Mouse (Mus musculus) midbrain, embryonic 11.5 days (tissue): ENCODE results near the gene Sept14. TPM values are rescaled to one million over a fixed set of nuclear protein-coding genes. Genes with fewer than 3 reads are reported as not detected.
"Not testable (repeated sequence)": the region's sequence is repeated elsewhere in the genome, so short reads cannot be mapped to it uniquely, and the experiment has no call there.

Experiments used
- ATAC-seq: fragments of 200-750 bp; cut with Nextera tagmentation; 2 replicates; pipeline ENCODE4 v1.8.0; 2017; ENCODE audit warnings: moderate TSS enrichment, moderate library complexity; ENCODE audit not compliant: low FRiP score
- DNase-seq: peaks from one replicate; pipeline ENCODE4 v3.0.0; 2015; ENCODE audit warnings: low spot score; ENCODE audit errors: missing footprints
- H3K27ac ChIP-seq: fragments of 300-500 bp; sonication (generic); 2 replicates; pipeline ENCODE4 v1.5.1; 2014; ENCODE audit warnings: low read depth, low read length
- H3K27me3 ChIP-seq: fragments of 300-500 bp; sonication (generic); 2 replicates; pipeline ENCODE4 v1.6.1; 2014; ENCODE audit warnings: mild to moderate bottlenecking, low read length, moderate library complexity, mixed read lengths; ENCODE audit not compliant: control insufficient read depth, insufficient read depth
- H3K36me3 ChIP-seq: fragments of 300-500 bp; sonication (generic); 2 replicates; pipeline ENCODE4 v1.6.1; 2014; ENCODE audit warnings: mild to moderate bottlenecking, low read length, moderate library complexity, mixed read lengths; ENCODE audit not compliant: control insufficient read depth, insufficient read depth
- H3K4me1 ChIP-seq: fragments of 300-500 bp; sonication (generic); 2 replicates; pipeline ENCODE4 v1.6.1; 2014; ENCODE audit warnings: low read length; ENCODE audit not compliant: control insufficient read depth, insufficient read depth
- H3K4me2 ChIP-seq: fragments of 300-500 bp; sonication (generic); 2 replicates; pipeline ENCODE4 v1.6.1; 2014; ENCODE audit warnings: mild to moderate bottlenecking, moderate library complexity
- H3K4me3 ChIP-seq: fragments of 300-500 bp; sonication (generic); 2 replicates; pipeline ENCODE4 v1.5.1; 2014; ENCODE audit warnings: low read depth, low read length
- H3K9ac ChIP-seq: fragments of 300-500 bp; sonication (generic); 2 replicates; pipeline ENCODE4 v1.6.1; 2014; ENCODE audit warnings: low read length
- H3K9me3 ChIP-seq: fragments of 300-500 bp; sonication (generic); 2 replicates; pipeline ENCODE4 v1.6.1; 2016; ENCODE audit warnings: low read length; ENCODE audit not compliant: control insufficient read depth
- WGBS: fragments of 180-500 bp; shearing (Covaris S2); extraction: QIAGEN DNeasy Blood & Tissue Kit; methylation state at CpG from one replicate; pipeline ENCODE4 v1.1.7; 2014; 5-methylcytosine and 5-hydroxymethylcytosine counted together
- polyA plus RNA-seq: library from polyadenylated mRNA; unstranded; fragments of >200 nt; fragmentation: Nextera tagmentation; extraction: Ambion mirVana; gene quantifications from 2 replicates; pipeline ENCODE4 v1.2.1, GENCODE M21; 2014

Gene Sept14
- polyA plus RNA-seq, 1 experiment from 2014 or later, result not detected

DNA sequence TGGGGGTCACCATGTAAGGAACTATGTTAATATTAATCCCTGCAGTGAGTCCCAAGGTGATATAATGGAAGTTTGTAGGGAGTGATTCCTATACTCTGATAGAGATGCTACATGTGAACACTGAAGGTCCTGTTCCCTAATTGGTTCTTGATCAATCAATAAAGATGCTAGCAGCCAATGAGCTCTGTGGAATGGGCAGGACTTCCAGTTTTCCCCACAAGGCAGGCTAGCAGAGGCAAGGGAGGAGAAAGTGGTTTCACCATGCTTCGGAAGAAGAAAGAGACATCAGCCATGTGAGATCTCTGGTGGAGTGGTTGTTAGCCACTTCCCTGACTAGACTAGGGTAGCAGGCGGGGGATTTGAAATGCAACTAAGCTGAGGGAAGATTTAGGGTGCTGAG, 7.8 kb downstream of the Sept14 start:
- H3K36me3 ChIP-seq, result no peaks in the 10 kb centered on the region
- no peak for ATAC-seq
- H3K27ac ChIP-seq, result no peak overlapping the region
- 46% methylated on average over 2 of the region's 2 CpGs for WGBS
- no peaks in the 10 kb centered on the region for H3K27me3 ChIP-seq
- H3K4me1 ChIP-seq, result no peaks in the 10 kb centered on the region
- no peak for DNase-seq
- H3K4me2 ChIP-seq, result no peak overlapping the region
- H3K4me3 ChIP-seq, result no peak overlapping the region
- H3K9me3 ChIP-seq, result no peaks in the 10 kb centered on the region
- H3K9ac ChIP-seq, result no peak overlapping the region

DNA sequence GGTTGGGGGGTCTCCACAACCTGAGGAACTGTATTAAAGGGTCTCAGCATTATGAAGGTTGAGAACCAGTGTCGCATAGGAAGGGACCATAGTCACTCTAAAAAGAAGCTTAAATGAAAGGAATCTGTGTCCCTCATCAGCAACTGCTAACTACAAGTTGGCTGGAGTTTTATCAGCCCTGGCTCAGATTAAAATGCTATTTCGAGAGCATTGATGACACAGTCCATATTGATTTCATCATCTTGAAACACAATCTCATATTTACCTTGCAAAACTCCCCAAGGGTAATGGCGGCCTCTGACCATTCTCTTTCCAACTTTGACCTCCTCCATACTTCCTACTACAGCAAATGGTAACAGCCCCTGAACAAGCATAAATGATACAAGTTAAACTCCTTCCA, 17.8 kb downstream of the Sept14 start:
- Histone ChIP-seq H3K9me3 (no peaks in the 10 kb centered on the region), H3K27me3 (no peaks in the 10 kb centered on the region), H3K27ac (no peak overlapping the region), H3K36me3 (no peaks in the 10 kb centered on the region), H3K4me1 (no peaks in the 10 kb centered on the region), H3K4me2 (no peak overlapping the region), H3K9ac (no peak overlapping the region), H3K4me3 (no peak overlapping the region)
- DNase-seq (no peak), ATAC-seq (no peak)
- WGBS, result 80% methylated on average over 3 of the region's 3 CpGs

DNA sequence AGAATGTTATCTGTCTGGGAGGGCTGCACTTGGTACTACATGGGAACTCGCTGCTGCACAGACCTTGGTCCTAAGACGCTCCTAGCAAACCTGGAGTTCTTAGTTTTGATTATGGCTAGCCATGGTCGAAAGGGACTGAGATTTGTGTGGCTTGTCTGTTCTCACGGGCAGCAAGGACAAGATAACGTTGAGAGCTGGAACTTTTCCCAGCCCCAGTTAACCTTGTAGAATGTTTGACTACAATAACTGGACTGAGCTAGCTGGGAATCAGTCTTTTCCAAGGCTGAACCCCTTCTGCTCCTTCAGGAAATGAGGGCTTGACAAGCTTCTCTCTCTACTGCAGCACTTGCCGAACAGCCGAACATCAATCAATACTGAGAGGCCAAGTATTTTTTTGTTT, 20.7 kb downstream of the Sept14 start:
- Histone ChIP-seq H3K27ac (no peak overlapping the region), H3K4me3 (no peak overlapping the region), H3K27me3 (no peaks in the 10 kb centered on the region), H3K9ac (no peak overlapping the region), H3K4me2 (no peak overlapping the region), H3K9me3 (no peaks in the 10 kb centered on the region), H3K4me1 (no peaks in the 10 kb centered on the region), H3K36me3 (no peaks in the 10 kb centered on the region)
- DNase-seq (no peak), ATAC-seq (no peak)
- 87% methylated on average over 7 of the region's 7 CpGs for WGBS

DNA sequence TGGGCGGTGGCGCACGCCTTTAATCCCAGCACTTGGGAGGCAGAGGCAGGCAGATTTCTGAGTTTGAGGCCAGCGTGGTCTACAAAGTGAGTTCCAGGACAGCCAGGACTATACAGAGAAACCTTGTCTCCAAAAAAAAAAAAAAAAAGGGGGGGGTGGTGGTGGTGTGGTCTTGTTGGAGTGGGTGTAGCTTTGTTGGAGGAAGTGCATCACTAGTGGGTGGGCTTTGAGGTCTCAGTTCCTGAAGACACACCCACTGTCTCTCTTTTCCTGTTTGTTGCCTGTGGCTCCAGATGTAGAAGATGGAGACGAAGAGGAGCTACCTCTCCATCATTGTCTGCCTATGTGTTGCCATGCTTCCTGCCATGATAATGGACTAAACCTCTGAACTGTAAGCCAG, 23.2 kb downstream of the Sept14 start:
- ATAC-seq, result not testable (repeated sequence)
- 96% methylated on average over 5 of the region's 5 CpGs for WGBS

DNA sequence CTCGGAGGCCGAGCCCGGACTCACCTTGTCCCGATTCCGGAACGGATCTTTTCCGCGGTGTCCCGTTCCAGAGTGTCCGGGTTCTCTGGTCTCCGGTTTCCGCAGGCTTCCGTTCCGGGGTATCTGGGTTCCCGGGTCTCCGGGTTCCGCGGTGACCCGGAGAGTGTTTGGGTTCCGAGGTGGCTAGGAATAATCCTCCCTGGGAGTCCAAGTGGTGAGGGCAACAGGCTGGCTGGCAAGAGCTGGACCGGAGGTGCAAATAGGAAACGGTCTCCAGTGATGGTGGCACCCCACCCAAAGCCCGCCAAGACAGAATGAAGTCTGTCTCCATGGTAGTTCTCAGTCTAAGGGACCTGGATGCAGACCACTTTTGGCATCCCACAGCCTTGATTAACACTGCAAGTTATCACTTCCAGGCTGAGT, 38.3 kb downstream of the Sept14 start, which contains the start of gene Zfp11:
TSS of gene Zfp11 (minus strand) at position 64 of the 423 bp plus-strand sequence.
- Histone ChIP-seq H3K4me3 (peak within 1 kb of the TSS; percentile 84), H3K27ac (no peak within 1 kb of the TSS), H3K4me1 (0 out of 2 replicates have a peak, but pooled peaks cover 2% of the 10 kb centered on the region), H3K36me3 (no peaks in the 10 kb centered on the region), H3K27me3 (no peaks in the 10 kb centered on the region), H3K4me2 (peak within 1 kb of the TSS; percentile 71), H3K9me3 (no peaks in the 10 kb centered on the region), H3K9ac (peak within 1 kb of the TSS; percentile 92)
- DNase-seq (peak; percentile 98), ATAC-seq (peak; percentile 80)
- 1% methylated on average over 23 of the region's 23 CpGs for WGBS

More for the DNA sequence above, 23.2 kb downstream of the Sept14 start:
- H3K9ac ChIP-seq, H3K27ac ChIP-seq, H3K27me3 ChIP-seq, H3K36me3 ChIP-seq, H3K4me3 ChIP-seq, H3K4me2 ChIP-seq, H3K4me1 ChIP-seq, H3K9me3 ChIP-seq, DNase-seq: not testable (repeated sequence)

DNA sequence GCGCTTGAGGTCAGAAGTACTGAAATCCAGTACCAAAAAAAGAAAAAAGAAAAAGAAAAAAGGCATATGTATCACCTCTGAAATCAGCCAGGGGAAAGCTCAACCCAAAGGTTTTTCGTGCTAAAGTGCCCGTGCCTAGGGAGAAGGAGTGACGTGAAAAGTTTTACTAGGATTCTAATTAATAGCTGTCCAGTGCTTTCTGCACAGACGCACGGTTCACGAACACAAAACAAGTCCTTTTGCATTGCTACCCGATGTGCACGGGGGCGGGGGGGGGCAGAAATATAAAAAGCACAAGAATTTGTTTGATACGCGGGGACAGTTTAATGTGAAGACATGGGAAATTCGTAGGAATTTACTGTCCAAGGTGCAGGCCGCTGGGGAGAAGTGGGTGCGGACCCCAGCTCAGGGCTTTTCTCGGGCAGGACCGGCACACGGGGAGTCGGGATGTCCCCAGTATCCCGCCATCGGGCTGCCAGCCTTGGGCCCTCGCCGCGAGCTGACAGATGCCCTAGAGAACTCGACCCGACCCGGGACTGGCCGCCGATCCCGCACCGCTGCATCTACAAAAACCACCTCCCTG, 38.8 kb downstream of the Sept14 start:
- Histone ChIP-seq H3K36me3 (no peaks in the 10 kb centered on the region), H3K4me2 (peak overlapping the region; percentile 71), H3K9me3 (no peaks in the 10 kb centered on the region), H3K27me3 (no peaks in the 10 kb centered on the region), H3K9ac (peak overlapping the region; percentile 92), H3K4me3 (peak overlapping the region; percentile 84), H3K4me1 (0 out of 2 replicates have a peak, but pooled peaks cover 2% of the 10 kb centered on the region), H3K27ac (no peak overlapping the region)
- DNase-seq (no peak), ATAC-seq (peak; percentile 75)
- WGBS, result under 1% methylated on average over 31 of the region's 31 CpGs

DNA sequence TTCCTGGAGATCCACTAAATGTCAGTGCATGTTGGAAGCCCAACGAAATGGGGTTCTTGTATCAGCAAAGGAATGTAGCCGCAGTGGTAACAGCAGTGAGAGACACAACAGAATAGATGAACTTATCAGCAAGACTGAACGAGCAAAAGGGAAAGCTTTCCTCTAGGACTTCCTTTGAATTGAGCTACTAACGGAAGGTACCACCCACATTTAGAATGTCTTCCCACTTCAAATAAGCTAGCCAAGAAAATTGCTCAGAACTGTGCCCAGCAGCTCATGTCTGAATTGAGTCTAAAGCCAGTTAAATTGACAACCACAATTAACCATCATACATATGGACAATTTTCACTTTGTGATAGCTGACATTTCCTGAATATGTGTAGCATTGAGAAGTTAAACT, 40.5 kb downstream of the Sept14 start:
- Histone ChIP-seq H3K27ac (no peak overlapping the region), H3K27me3 (no peaks in the 10 kb centered on the region), H3K9ac (no peak overlapping the region), H3K9me3 (no peaks in the 10 kb centered on the region), H3K4me3 (no peak overlapping the region), H3K36me3 (no peaks in the 10 kb centered on the region), H3K4me2 (no peak overlapping the region), H3K4me1 (0 out of 2 replicates have a peak, but pooled peaks cover 2% of the 10 kb centered on the region)
- DNase-seq (no peak), ATAC-seq (no peak)
- WGBS, result 90% methylated on average over 4 of the region's 4 CpGs

DNA sequence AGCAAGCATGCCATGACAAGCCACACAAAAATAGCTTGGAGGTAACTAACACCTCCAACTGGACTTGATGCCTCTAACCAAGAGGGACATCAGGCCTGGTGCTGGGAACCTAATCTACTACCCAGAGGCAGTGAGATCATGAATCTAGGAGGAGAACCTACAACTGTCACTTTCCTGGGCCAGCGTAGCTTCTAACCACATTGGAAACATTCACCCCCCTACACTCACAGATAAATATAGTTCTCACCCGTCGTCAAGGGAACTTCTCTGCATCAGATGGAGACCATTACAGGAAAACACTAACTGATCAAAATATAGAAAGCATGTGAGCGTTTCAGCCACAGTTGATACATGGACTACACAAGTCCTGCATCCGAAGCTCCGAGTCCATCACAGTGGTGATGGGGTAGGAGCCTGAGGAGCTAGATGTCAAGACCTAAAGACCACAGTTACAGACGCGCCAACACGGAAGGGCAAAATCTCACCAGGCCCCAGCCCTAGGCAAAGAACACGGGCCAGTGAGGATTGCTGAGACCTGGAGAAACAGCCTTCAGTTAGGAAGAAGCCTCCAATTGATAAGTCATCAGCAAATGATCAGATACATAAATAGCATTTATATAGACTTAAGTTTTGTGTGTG, 41.9 kb downstream of the Sept14 start:
- Histone ChIP-seq H3K9me3 (no peaks in the 10 kb centered on the region), H3K9ac (no peak overlapping the region), H3K4me2 (no peak overlapping the region), H3K36me3 (no peaks in the 10 kb centered on the region), H3K27me3 (no peaks in the 10 kb centered on the region), H3K27ac (no peak overlapping the region), H3K4me1 (0 out of 2 replicates have a peak, but pooled peaks cover 2% of the 10 kb centered on the region), H3K4me3 (no peak overlapping the region)
- ATAC-seq (no peak), DNase-seq (no peak)
- 92% methylated on average over 10 of the region's 10 CpGs for WGBS

DNA sequence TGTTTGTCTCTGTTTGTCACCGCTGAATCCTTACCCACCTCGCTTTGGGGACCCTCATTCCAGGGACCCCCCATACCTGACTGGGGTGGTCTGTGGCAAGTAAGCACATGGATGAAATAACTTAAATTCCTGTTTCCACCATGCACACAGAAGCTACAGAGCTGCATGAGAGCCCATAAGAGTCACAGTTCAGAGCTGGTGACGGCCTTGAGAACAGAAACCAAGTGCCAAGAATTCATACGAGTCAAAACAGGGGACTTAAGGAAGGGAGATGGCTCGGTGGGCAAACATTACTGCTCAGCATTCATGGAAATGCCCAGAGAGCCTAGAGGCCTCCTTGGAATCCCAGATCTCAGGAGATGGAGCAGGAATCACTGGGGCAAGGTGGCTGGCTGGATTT, 44.2 kb downstream of the Sept14 start:
- Histone ChIP-seq H3K4me3 (no peak overlapping the region), H3K4me2 (no peak overlapping the region), H3K9me3 (no peaks in the 10 kb centered on the region), H3K27ac (no peak overlapping the region), H3K27me3 (no peaks in the 10 kb centered on the region), H3K9ac (no peak overlapping the region), H3K4me1 (no peaks in the 10 kb centered on the region), H3K36me3 (peaks cover 3% of the 10 kb centered on the region; the same call in 1 of the 2 replicates)
- ATAC-seq (no peak), DNase-seq (no peak)
- WGBS, result 96% methylated on average over 5 of the region's 5 CpGs
